Mouse (Mus musculus): ENCODE data around the gene Sohlh1. TPM values are rescaled to one million over a fixed set of nuclear protein-coding genes. Genes with fewer than 3 reads are reported as not detected.
"Not testable (repeated sequence)": the region's sequence is repeated elsewhere in the genome, so short reads cannot be mapped to it uniquely, and the experiment has no call there.

Gene Sohlh1
- polyA plus RNA-seq, 1 experiment from 2014 or later = not detected

DNA sequence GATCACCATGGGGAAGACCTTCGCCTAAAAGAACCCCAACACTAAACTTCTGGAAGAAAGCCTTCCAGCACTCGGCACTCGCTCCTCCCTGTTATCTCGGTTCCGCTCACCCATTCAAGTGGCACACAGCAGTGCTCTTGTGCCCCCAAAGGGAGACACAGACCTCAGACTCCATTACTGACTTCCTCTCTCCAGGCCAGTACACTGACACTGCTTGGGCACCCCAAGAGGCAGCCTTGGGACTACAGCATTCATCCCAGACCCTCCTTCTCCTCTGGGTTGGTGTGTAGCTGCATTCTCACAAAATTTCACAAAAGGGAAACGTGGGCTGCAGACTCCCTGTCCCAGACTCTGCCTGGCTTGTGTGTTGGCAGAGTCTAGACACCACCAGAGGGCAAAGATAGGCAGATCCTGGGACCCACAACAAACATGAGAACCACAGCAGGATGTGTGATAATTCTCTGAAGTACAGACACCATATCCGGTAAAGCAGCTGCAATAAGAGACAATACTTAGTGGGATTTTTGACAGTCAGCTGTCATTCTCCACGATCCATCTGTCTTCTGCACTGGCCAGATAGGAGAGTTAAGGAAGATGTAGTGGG, 18.6 kb downstream of the Sohlh1 start:
- ATAC-seq (ENCODE audit: low read depth) = no peak
- Histone ChIP-seq H3K9ac (replicated peaks; ENCODE audit: low read depth, low read length) (no peak overlapping the region), H3K27me3 (ENCODE audit: control insufficient read depth, insufficient read depth, low read length) (no peaks in the 10 kb centered on the region), H3K36me3 (ENCODE audit: control insufficient read depth, insufficient read depth, low read length) (no peaks in the 10 kb centered on the region), H3K4me3 (ENCODE audit: low read depth, low read length) (no peak overlapping the region), H3K4me1 (ENCODE audit: control insufficient read depth, insufficient read depth, low read length) (no peaks in the 10 kb centered on the region), H3K4me2 (ENCODE audit: low read depth, low read length) (no peak overlapping the region), H3K27ac (ENCODE audit: low read depth, low read length) (no peak overlapping the region), H3K9me3 (ENCODE audit: control insufficient read depth, low read length) (no peaks in the 10 kb centered on the region)
- WGBS = 83% methylated on average over 8 of the region's 8 CpGs

DNA sequence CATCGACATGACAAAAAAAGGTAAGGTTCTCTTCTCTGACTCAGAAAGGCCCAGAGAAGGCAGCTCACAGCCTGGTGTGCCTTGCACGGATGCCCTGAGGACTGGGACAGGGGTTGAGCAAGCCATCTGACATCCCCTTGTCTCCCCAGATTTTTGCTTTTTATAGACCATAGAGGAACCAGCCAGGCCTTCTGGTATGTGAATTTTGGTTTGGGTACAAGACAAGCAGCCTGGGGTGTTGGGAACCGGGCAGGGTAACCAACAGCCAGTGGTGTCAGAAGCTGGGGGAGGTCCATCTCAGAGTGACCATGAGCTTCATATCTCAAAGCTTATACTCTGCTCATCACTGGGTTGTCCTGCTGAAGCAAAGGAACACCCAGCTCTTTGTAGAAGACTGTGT, 22.3 kb downstream of the Sohlh1 start:
- Histone ChIP-seq H3K36me3 (ENCODE audit: control insufficient read depth, insufficient read depth, low read length) (no peaks in the 10 kb centered on the region), H3K27me3 (ENCODE audit: control insufficient read depth, insufficient read depth, low read length) (no peaks in the 10 kb centered on the region), H3K4me2 (ENCODE audit: low read depth, low read length) (no peak overlapping the region), H3K9me3 (ENCODE audit: control insufficient read depth, low read length) (no peaks in the 10 kb centered on the region), H3K27ac (ENCODE audit: low read depth, low read length) (no peak overlapping the region), H3K9ac (replicated peaks; ENCODE audit: low read depth, low read length) (no peak overlapping the region), H3K4me3 (ENCODE audit: low read depth, low read length) (no peak overlapping the region), H3K4me1 (ENCODE audit: control insufficient read depth, insufficient read depth, low read length) (no peaks in the 10 kb centered on the region)
- WGBS = 91% methylated on average over 3 of the region's 3 CpGs
- ATAC-seq (ENCODE audit: low read depth) = no peak

- no peaks in the 10 kb centered on the region for H3K9me3 ChIP-seq (ENCODE audit: control insufficient read depth, low read length)
- ATAC-seq (ENCODE audit: low read depth) = no peak
- no peaks in the 10 kb centered on the region for H3K36me3 ChIP-seq (ENCODE audit: control insufficient read depth, insufficient read depth, low read length)
- 79% methylated on average over 1 of the region's 1 CpGs for WGBS
- no peaks in the 10 kb centered on the region for H3K27me3 ChIP-seq (ENCODE audit: control insufficient read depth, insufficient read depth, low read length)
- no peak within 1 kb of the TSS for H3K4me2 ChIP-seq (ENCODE audit: low read depth, low read length)
- no peaks in the 10 kb centered on the region for H3K4me1 ChIP-seq (ENCODE audit: control insufficient read depth, insufficient read depth, low read length)
- H3K27ac ChIP-seq (ENCODE audit: low read depth, low read length) = no peak within 1 kb of the TSS
- H3K4me3 ChIP-seq (ENCODE audit: low read depth, low read length) = no peak within 1 kb of the TSS
- H3K9ac ChIP-seq (replicated peaks; ENCODE audit: low read depth, low read length) = no peak within 1 kb of the TSS
These were observed 24.2 kb downstream of the Sohlh1 start, which contains the start of gene Lcn9 for GRCm38 (mm10) chr2:25822806-25823205. Gene Lcn9 (plus strand): TSS chr2:25823153.

DNA sequence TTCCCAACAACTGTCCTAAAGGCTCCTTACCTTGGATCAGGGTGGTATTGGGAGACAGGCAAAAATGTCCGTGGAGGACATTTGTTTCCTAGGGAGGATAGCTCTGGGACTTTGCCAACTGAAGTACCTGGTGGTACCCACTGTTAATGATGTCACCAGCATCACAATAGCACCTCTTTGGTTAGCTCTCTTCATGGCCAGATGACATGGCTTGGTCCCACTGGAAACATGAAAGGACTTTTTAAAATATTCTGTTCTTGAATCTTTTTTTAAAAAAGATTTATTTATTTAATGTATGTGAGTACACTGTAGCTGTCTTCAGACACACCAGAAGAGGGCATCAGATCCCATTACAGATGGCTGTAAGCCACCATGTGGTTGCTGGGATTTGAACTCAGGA, 31.3 kb downstream of the Sohlh1 start, which contains the start of gene Glt6d1:
Gene Glt6d1 (minus strand): TSS at position 101 of the 400 bp plus-strand sequence.
- H3K36me3 ChIP-seq (ENCODE audit: control insufficient read depth, insufficient read depth, low read length); ATAC-seq (ENCODE audit: low read depth); H3K9ac ChIP-seq (replicated peaks; ENCODE audit: low read depth, low read length); H3K27ac ChIP-seq (ENCODE audit: low read depth, low read length); H3K4me3 ChIP-seq (ENCODE audit: low read depth, low read length); H3K4me2 ChIP-seq (ENCODE audit: low read depth, low read length); H3K27me3 ChIP-seq (ENCODE audit: control insufficient read depth, insufficient read depth, low read length); H3K4me1 ChIP-seq (ENCODE audit: control insufficient read depth, insufficient read depth, low read length); H3K9me3 ChIP-seq (ENCODE audit: control insufficient read depth, low read length): not testable (repeated sequence)
- WGBS = 88% methylated on average over 1 of the region's 1 CpGs

- Histone ChIP-seq H3K4me3 (ENCODE audit: low read depth, low read length) (no peak overlapping the region), H3K9me3 (ENCODE audit: control insufficient read depth, low read length) (no peaks in the 10 kb centered on the region), H3K36me3 (ENCODE audit: control insufficient read depth, insufficient read depth, low read length) (no peaks in the 10 kb centered on the region), H3K4me1 (ENCODE audit: control insufficient read depth, insufficient read depth, low read length) (no peaks in the 10 kb centered on the region), H3K27me3 (ENCODE audit: control insufficient read depth, insufficient read depth, low read length) (no peaks in the 10 kb centered on the region), H3K9ac (replicated peaks; ENCODE audit: low read depth, low read length) (no peak overlapping the region), H3K4me2 (ENCODE audit: low read depth, low read length) (no peak overlapping the region), H3K27ac (ENCODE audit: low read depth, low read length) (no peak overlapping the region)
- ATAC-seq (ENCODE audit: low read depth) = no peak
- WGBS = 81% methylated on average over 5 of the region's 5 CpGs
These were observed 33.7 kb downstream of the Sohlh1 start for GRCm38 (mm10) chr2:25813364-25813763.

GRCm38 (mm10) chr2:25811711-25812110, 35.3 kb downstream of the Sohlh1 start:
- 81% methylated on average over 2 of the region's 2 CpGs for WGBS
- Histone ChIP-seq H3K9ac (replicated peaks; ENCODE audit: low read depth, low read length) (no peak overlapping the region), H3K4me1 (ENCODE audit: control insufficient read depth, insufficient read depth, low read length) (no peaks in the 10 kb centered on the region), H3K4me3 (ENCODE audit: low read depth, low read length) (no peak overlapping the region), H3K36me3 (ENCODE audit: control insufficient read depth, insufficient read depth, low read length) (no peaks in the 10 kb centered on the region), H3K27ac (ENCODE audit: low read depth, low read length) (no peak overlapping the region), H3K4me2 (ENCODE audit: low read depth, low read length) (no peak overlapping the region), H3K27me3 (ENCODE audit: control insufficient read depth, insufficient read depth, low read length) (no peaks in the 10 kb centered on the region), H3K9me3 (ENCODE audit: control insufficient read depth, low read length) (no peaks in the 10 kb centered on the region)
- no peak for ATAC-seq (ENCODE audit: low read depth)

DNA sequence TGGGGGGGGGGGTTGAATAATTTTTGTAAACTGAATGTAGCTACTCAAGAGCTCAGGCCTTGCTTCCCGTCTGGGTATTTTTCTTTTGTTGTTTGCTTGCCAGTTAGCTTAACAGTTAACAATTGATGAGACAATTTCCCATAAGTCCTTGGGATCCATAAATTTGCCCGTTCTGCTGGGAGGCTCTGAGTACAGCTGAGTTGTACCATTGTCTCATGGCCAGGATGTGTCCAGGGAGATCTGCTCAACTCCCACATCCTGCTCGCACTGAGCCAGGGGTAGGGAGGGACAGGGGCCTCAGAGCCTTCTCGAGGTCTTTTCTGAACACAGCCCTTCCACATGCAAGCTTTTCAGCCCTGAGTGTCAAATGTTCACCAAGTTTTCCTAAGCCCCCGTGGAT, 49.0 kb downstream of the Sohlh1 start:
- 38% methylated on average over 5 of the region's 5 CpGs for WGBS
- Histone ChIP-seq H3K4me2 (ENCODE audit: low read depth, low read length) (no peak overlapping the region), H3K9me3 (ENCODE audit: control insufficient read depth, low read length) (no peaks in the 10 kb centered on the region), H3K9ac (replicated peaks; ENCODE audit: low read depth, low read length) (no peak overlapping the region), H3K27me3 (ENCODE audit: control insufficient read depth, insufficient read depth, low read length) (no peaks in the 10 kb centered on the region), H3K4me3 (ENCODE audit: low read depth, low read length) (no peak overlapping the region), H3K4me1 (ENCODE audit: control insufficient read depth, insufficient read depth, low read length) (no peaks in the 10 kb centered on the region), H3K27ac (ENCODE audit: low read depth, low read length) (no peak overlapping the region), H3K36me3 (ENCODE audit: control insufficient read depth, insufficient read depth, low read length) (no peaks in the 10 kb centered on the region)
- ATAC-seq (ENCODE audit: low read depth) = no peak

DNA sequence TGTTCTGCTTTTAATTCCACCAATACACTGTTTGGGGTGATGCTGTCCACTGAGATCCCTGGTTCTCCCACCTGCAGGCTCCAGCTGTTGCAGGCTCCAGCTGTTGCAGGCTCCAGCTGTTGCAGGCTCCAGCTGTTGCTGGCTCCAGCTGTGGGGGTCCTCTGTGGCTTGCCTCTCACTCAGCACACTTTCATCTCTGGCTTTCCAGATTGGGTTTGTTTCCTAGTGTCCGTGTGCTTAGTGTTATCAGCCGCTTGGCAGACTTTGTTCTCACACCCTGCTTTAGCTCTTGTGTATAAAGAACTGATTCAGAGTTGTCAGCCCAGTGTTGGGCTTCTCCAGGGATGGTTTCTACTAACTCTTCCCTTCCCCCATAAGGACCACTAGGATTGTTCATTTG, 49.4 kb downstream of the Sohlh1 start:
- no peaks in the 10 kb centered on the region for H3K36me3 ChIP-seq (ENCODE audit: control insufficient read depth, insufficient read depth, low read length)
- no peak overlapping the region for H3K4me3 ChIP-seq (ENCODE audit: low read depth, low read length)
- H3K27me3 ChIP-seq (ENCODE audit: control insufficient read depth, insufficient read depth, low read length) = no peaks in the 10 kb centered on the region
- 50% methylated on average over 2 of the region's 2 CpGs for WGBS
- H3K4me2 ChIP-seq (ENCODE audit: low read depth, low read length) = no peak overlapping the region
- H3K9me3 ChIP-seq (ENCODE audit: control insufficient read depth, low read length) = no peaks in the 10 kb centered on the region
- no peak overlapping the region for H3K9ac ChIP-seq (replicated peaks; ENCODE audit: low read depth, low read length)
- H3K27ac ChIP-seq (ENCODE audit: low read depth, low read length) = no peak overlapping the region
- no peak for ATAC-seq (ENCODE audit: low read depth)
- H3K4me1 ChIP-seq (ENCODE audit: control insufficient read depth, insufficient read depth, low read length) = no peaks in the 10 kb centered on the region

Measured in neural tube, embryonic 14.5 days (tissue).